ENCODE assay signal across 9 mouse cellular contexts in the genomic region with DNA sequence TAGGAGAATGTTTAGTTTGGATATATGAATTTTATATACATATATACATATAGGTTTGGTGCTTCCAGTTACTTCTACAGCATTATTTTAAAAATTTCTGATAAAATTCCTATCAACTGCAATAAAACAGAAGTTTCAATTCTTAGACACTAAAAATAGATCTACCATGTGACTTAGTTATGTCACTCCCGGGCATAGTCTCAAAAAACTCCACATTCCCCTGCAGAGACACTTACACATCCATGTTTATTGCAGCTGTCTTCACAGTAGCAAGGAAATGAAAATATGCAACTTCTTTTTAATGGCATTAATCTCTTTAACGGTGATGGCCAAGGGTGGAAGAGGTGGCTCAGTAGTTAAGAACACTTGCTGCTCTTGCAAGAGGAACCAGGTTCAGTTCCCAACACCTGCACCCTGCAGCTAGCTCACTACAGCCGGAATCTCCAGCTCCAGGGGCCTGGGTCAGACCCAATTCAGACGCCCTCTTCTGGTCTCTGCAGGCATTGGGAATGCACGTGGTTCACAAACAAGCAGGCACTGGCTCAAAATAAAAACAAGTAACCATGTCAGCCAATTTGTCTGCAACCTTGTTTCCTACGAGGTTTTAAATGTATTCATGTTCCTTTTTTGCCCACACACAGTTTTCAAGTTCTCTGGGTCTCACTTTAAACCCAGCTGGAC.
DNase-seq lines count a peak whose midpoint lies in the region; ATAC-seq lines count a peak whose summit lies in the region.
"Had no signal": no experiment of that assay in that cellular context is flagged by ENCODE, and none has a peak within 500 bp of the region (broad histone marks: within the 10 kb centered on the region; RNA-seq: fewer than 3 reads in every experiment).

No protein-coding gene starts in this region.

- no peak for ATAC-seq in liver, embryonic 12.5 days
- no peak for ATAC-seq in forebrain, embryonic 12.5 days (ENCODE audit: low FRiP score)

- H3K27me3 ChIP-seq in liver, embryonic 12.5 days (replicated peaks) = peaks cover 10% of the 10 kb centered on the region; the same call in 1 of the 2 replicates
- H3K27me3 ChIP-seq in forebrain, embryonic 12.5 days = no peaks in the 10 kb centered on the region
- H3K27me3 ChIP-seq: neural tube, embryonic 12.5 days had no signal

- H3K36me3 ChIP-seq in liver, embryonic 12.5 days = no peaks in the 10 kb centered on the region
- no peaks in the 10 kb centered on the region for H3K36me3 ChIP-seq in forebrain, embryonic 12.5 days (replicated peaks)
- H3K36me3 ChIP-seq: neural tube, embryonic 12.5 days had no signal

- H3K4me3 ChIP-seq in liver, embryonic 12.5 days = no peak overlapping the region
- H3K4me3 ChIP-seq in forebrain, embryonic 12.5 days (replicated peaks) = no peak overlapping the region
- H3K4me3 ChIP-seq: neural tube, embryonic 12.5 days had no signal

- no peak overlapping the region for H3K27ac ChIP-seq in liver, embryonic 12.5 days
- no peak overlapping the region for H3K27ac ChIP-seq in forebrain, embryonic 12.5 days
- H3K27ac ChIP-seq: neural tube, embryonic 12.5 days had no signal

- WGBS in liver, embryonic 12.5 days (ENCODE audit: insufficient replicate concordance) = 25% methylated on average over 6 of the region's 6 CpGs
- 28% methylated on average over 6 of the region's 6 CpGs for WGBS in forebrain, embryonic 12.5 days

- no peaks in the 10 kb centered on the region for H3K4me1 ChIP-seq in liver, embryonic 12.5 days
- peaks cover 8% of the 10 kb centered on the region; the same call in 1 of the 2 replicates for H3K4me1 ChIP-seq in forebrain, embryonic 12.5 days

- no peak overlapping the region for H3K9ac ChIP-seq in liver, embryonic 12.5 days
- H3K9ac ChIP-seq in forebrain, embryonic 12.5 days = no peak overlapping the region
- H3K9ac ChIP-seq: neural tube, embryonic 12.5 days had no signal

- H3K4me2 ChIP-seq in liver, embryonic 12.5 days = no peak overlapping the region
- no peak overlapping the region for H3K4me2 ChIP-seq in forebrain, embryonic 12.5 days
- H3K4me2 ChIP-seq: neural tube, embryonic 12.5 days had no signal

- peak; percentile 14 to 39 for DNase-seq in cerebellum, postnatal 14 days
- no peak for DNase-seq in cerebellum, adult 11 months
- peak; percentile 8 for DNase-seq in liver
- DNase-seq in forelimb bud, embryonic 11.5 days (ENCODE audit: low read depth, low spot score) = peak; percentile 18
- DNase-seq in skeletal muscle tissue, adult 2 months (ENCODE audit: low read depth, low spot score) = peak; percentile 13
- DNase-seq in urinary bladder, adult 2 months (ENCODE audit: low spot score) = no peak

- no peaks in the 10 kb centered on the region for H3K9me3 ChIP-seq in liver, embryonic 12.5 days (replicated peaks)
- no peaks in the 10 kb centered on the region for H3K9me3 ChIP-seq in forebrain, embryonic 12.5 days
- H3K9me3 ChIP-seq: neural tube, embryonic 12.5 days had no signal

Comparison
In these comparisons a context has a peak if more than half of its experiments do, and no peak if none do; other contexts are left out.
1. DNase-seq: peak in cerebellum, postnatal 14 days (2 of 2), liver (single experiment), forelimb bud, embryonic 11.5 days (single experiment) and skeletal muscle tissue, adult 2 months (single experiment); none in cerebellum, adult 11 months (single experiment) and urinary bladder, adult 2 months (single experiment).